Comparison of ENCODE assay signal across 21 mouse cellular contexts in genomic region chr1:180212911-180213310, GRCm38 (mm10).
"Had no signal": no experiment of that assay in that cellular context is flagged by ENCODE, and none has a peak within 500 bp of the region (broad histone marks: within the 10 kb centered on the region; RNA-seq: fewer than 3 reads in every experiment).

No protein-coding gene starts in this region.

- DNase-seq: left cerebral cortex, postnatal 4 days; liver, embryonic 13.5 days; lung, adult 2 months; lung, postnatal 14 days; lung, postnatal 4 days; retina, postnatal 1 day; right cerebral cortex, postnatal 25 days; spleen, adult 18-20 months; thymus, postnatal 25 days had no signal

- ATAC-seq: hindbrain, postnatal 0 days; inflammation-experienced regulatory T-cells, adult 6 months; intestine, embryonic 16.5 days; midbrain, embryonic 13.5 days; midbrain, embryonic 16.5 days had no signal

- H3K4me3 ChIP-seq: limb, embryonic 12.5 days; limb, embryonic 15.5 days; liver, embryonic 13.5 days; midbrain, embryonic 10.5 days; midbrain, embryonic 13.5 days; myocyte; neural tube, embryonic 13.5 days; stomach, embryonic 15.5 days had no signal

- H3K27me3 ChIP-seq: limb, embryonic 12.5 days; limb, embryonic 15.5 days; liver, embryonic 13.5 days; midbrain, embryonic 13.5 days; stomach, embryonic 15.5 days had no signal

- H3K4me1 ChIP-seq: limb, embryonic 15.5 days; midbrain, embryonic 10.5 days; midbrain, embryonic 13.5 days; neural tube, embryonic 13.5 days; stomach, embryonic 15.5 days had no signal

- H3K9me3 ChIP-seq: limb, embryonic 12.5 days; limb, embryonic 15.5 days; liver, embryonic 13.5 days; midbrain, embryonic 10.5 days; midbrain, embryonic 13.5 days; neural tube, embryonic 13.5 days; stomach, embryonic 15.5 days had no signal

- H3K4me2 ChIP-seq: limb, embryonic 12.5 days; limb, embryonic 15.5 days; liver, embryonic 13.5 days; midbrain, embryonic 13.5 days; neural tube, embryonic 13.5 days; stomach, embryonic 15.5 days had no signal

- H3K9ac ChIP-seq: limb, embryonic 12.5 days; limb, embryonic 15.5 days; liver, embryonic 13.5 days; midbrain, embryonic 13.5 days; neural tube, embryonic 13.5 days; stomach, embryonic 15.5 days had no signal

- H3K27ac ChIP-seq: hindbrain, postnatal 0 days; kidney, postnatal 0 days; limb, embryonic 12.5 days; limb, embryonic 15.5 days; liver, embryonic 13.5 days; midbrain, embryonic 10.5 days; midbrain, embryonic 13.5 days; neural tube, embryonic 13.5 days; stomach, embryonic 15.5 days had no signal

- H3K36me3 ChIP-seq: limb, embryonic 12.5 days; limb, embryonic 15.5 days; liver, embryonic 13.5 days; midbrain, embryonic 10.5 days; midbrain, embryonic 13.5 days; neural tube, embryonic 13.5 days; stomach, embryonic 15.5 days had no signal
